Mouse (Mus musculus): ENCODE measurements around the gene Fgfr2. TPM values are rescaled to one million over a fixed set of nuclear protein-coding genes. Genes with fewer than 3 reads are reported as not detected.

Gene Fgfr2
- total RNA-seq, 2 experiments from 2014 or later, result 27.3 to 32.7 TPM

GRCm38 (mm10) chr7:130754790-130755189 lies 2368.4 kb downstream of the Fgfr2 start:
- intact Hi-C loops (cut with DNase I), result no loop called here
- peak in 1 of 2 experiments; percentile 59 for DNase-seq (ENCODE audit: low spot score in 2 of 2)

GRCm38 (mm10) chr7:130751678-130752077 lies 2371.5 kb downstream of the Fgfr2 start:
- DNase-seq (ENCODE audit: low spot score in 2 of 2), result no peak
- intact Hi-C loops (cut with DNase I), result no loop called here

GRCm38 (mm10) chr7:130750752-130751490 lies 2372.2 kb downstream of the Fgfr2 start:
- intact Hi-C loops (cut with DNase I), result no loop called here
- peak in 1 of 2 experiments; percentile 46 for DNase-seq (ENCODE audit: low spot score in 2 of 2)

- intact Hi-C loops (cut with DNase I), result no loop called here
- DNase-seq (ENCODE audit: low spot score in 2 of 2), result no peak
These were observed 2374.0 kb downstream of the Fgfr2 start for GRCm38 (mm10) chr7:130749165-130749564.

- DNase-seq (ENCODE audit: low spot score in 2 of 2), result no peak
- intact Hi-C loops (cut with DNase I), result no loop called here
These were observed 2379.7 kb downstream of the Fgfr2 start for GRCm38 (mm10) chr7:130743239-130744025.

GRCm38 (mm10) chr7:130741099-130741498 lies 2382.1 kb downstream of the Fgfr2 start:
- DNase-seq (ENCODE audit: low spot score in 2 of 2), result no peak
- intact Hi-C loops (cut with DNase I), result no loop called here

GRCm38 (mm10) chr7:130734195-130734787 lies 2388.9 kb downstream of the Fgfr2 start:
- intact Hi-C loops (cut with DNase I), result loop anchor here (5.0 kb wide), 1 partner anchor 42 kb away; no protein-coding TSS in a partner anchor
- DNase-seq (ENCODE audit: low spot score in 2 of 2), result no peak

- intact Hi-C loops (cut with DNase I), result loop anchor here (5.0 kb wide), 1 partner anchor 41 kb away; no protein-coding TSS in a partner anchor
- no peak for DNase-seq (ENCODE audit: low spot score in 2 of 2)
These were observed 2389.7 kb downstream of the Fgfr2 start for GRCm38 (mm10) chr7:130733423-130733822.

- no peak for DNase-seq (ENCODE audit: low spot score in 2 of 2)
- intact Hi-C loops (cut with DNase I), result loop anchor here (5.0 kb wide), 1 partner anchor 41 kb away; no protein-coding TSS in a partner anchor
These were observed 2390.2 kb downstream of the Fgfr2 start for GRCm38 (mm10) chr7:130732908-130733307.

GRCm38 (mm10) chr7:130731792-130732191 lies 2391.4 kb downstream of the Fgfr2 start:
- no peak for DNase-seq (ENCODE audit: low spot score in 2 of 2)
- intact Hi-C loops (cut with DNase I), result loop anchor here (5.0 kb wide), 1 partner anchor 39 kb away; no protein-coding TSS in a partner anchor

- no peak for DNase-seq (ENCODE audit: low spot score in 2 of 2)
- intact Hi-C loops (cut with DNase I), result no loop called here
These were observed 2395.6 kb downstream of the Fgfr2 start for GRCm38 (mm10) chr7:130727560-130727959.

GRCm38 (mm10) chr7:130726724-130727422 lies 2396.3 kb downstream of the Fgfr2 start:
- DNase-seq (ENCODE audit: low spot score in 2 of 2), result no peak
- intact Hi-C loops (cut with DNase I), result no loop called here

- peak; percentile 25 to 57 for DNase-seq (ENCODE audit: low spot score in 2 of 2)
- intact Hi-C loops (cut with DNase I), result no loop called here
These were observed 2397.0 kb downstream of the Fgfr2 start for GRCm38 (mm10) chr7:130726185-130726584.

- DNase-seq (ENCODE audit: low spot score in 2 of 2), result no peak
- intact Hi-C loops (cut with DNase I), result no loop called here
These were observed 2402.4 kb downstream of the Fgfr2 start for GRCm38 (mm10) chr7:130720646-130721335.

GRCm38 (mm10) chr7:130719931-130720598 lies 2403.1 kb downstream of the Fgfr2 start:
- intact Hi-C loops (cut with DNase I), result no loop called here
- no peak for DNase-seq (ENCODE audit: low spot score in 2 of 2)

GRCm38 (mm10) chr7:130716989-130717388 lies 2406.2 kb downstream of the Fgfr2 start:
- intact Hi-C loops (cut with DNase I), result no loop called here
- DNase-seq (ENCODE audit: low spot score in 2 of 2), result no peak

- DNase-seq (ENCODE audit: low spot score in 2 of 2), result no peak
These were observed 2406.8 kb downstream of the Fgfr2 start for GRCm38 (mm10) chr7:130716341-130716740.

GRCm38 (mm10) chr7:130715467-130715866 lies 2407.7 kb downstream of the Fgfr2 start:
- intact Hi-C loops (cut with DNase I), result no loop called here
- DNase-seq (ENCODE audit: low spot score in 2 of 2), result no peak

More at GRCm38 (mm10) chr7:130716341-130716740, 2406.8 kb downstream of the Fgfr2 start:
- intact Hi-C loops (cut with DNase I), result no loop called here
